Mouse (Mus musculus) kidney, embryonic 16.5 days (tissue): ENCODE results near the gene Cabcoco1. TPM values are rescaled to one million over a fixed set of nuclear protein-coding genes. Genes with fewer than 3 reads are reported as not detected.

ENCODE experiments used
- ATAC-seq: fragments of 200-750 bp; cut with Nextera tagmentation; 2 replicates; pipeline ENCODE4 v1.8.0; 2017; ENCODE audit warnings: moderate TSS enrichment; ENCODE audit not compliant: low FRiP score, low TSS enrichment
- H3K27ac ChIP-seq: fragments of 300-500 bp; sonication (generic); 2 replicates; pipeline ENCODE4 v1.5.1; 2014; ENCODE audit warnings: low read length
- H3K27me3 ChIP-seq: fragments of 300-500 bp; sonication (generic); 2 replicates; pipeline ENCODE4 v1.6.1; 2014; ENCODE audit warnings: low read length, control low read depth, mixed read lengths; ENCODE audit not compliant: insufficient read depth
- H3K36me3 ChIP-seq: fragments of 300-500 bp; sonication (generic); 2 replicates; pipeline ENCODE4 v1.6.1; 2014; ENCODE audit warnings: low read length, control low read depth, mixed read lengths; ENCODE audit not compliant: insufficient read depth
- H3K4me1 ChIP-seq: fragments of 300-500 bp; sonication (generic); 2 replicates; pipeline ENCODE4 v1.6.1; 2014; ENCODE audit warnings: low read length, control low read depth, mixed read lengths; ENCODE audit not compliant: insufficient read depth
- H3K4me2 ChIP-seq: fragments of 300-500 bp; sonication (generic); replicated peaks from 2 replicates; pipeline ENCODE4 v1.6.1; 2014; ENCODE audit warnings: low read depth, low read length
- H3K4me3 ChIP-seq: fragments of 300-500 bp; sonication (generic); 2 replicates; pipeline ENCODE4 v1.5.1; 2014; ENCODE audit warnings: mild to moderate bottlenecking, low read length
- H3K9ac ChIP-seq: fragments of 300-500 bp; sonication (generic); replicated peaks from 2 replicates; pipeline ENCODE4 v1.6.1; 2014; ENCODE audit warnings: low read length
- H3K9me3 ChIP-seq: fragments of 300-500 bp; sonication (generic); 2 replicates; pipeline ENCODE4 v1.6.1; 2016; ENCODE audit warnings: low read length, control low read depth
- WGBS: fragments of 180-500 bp; shearing (Covaris S2); extraction: QIAGEN DNeasy Blood & Tissue Kit; methylation state at CpG from one replicate; pipeline ENCODE4 v1.1.7; 2014; 5-methylcytosine and 5-hydroxymethylcytosine counted together
- polyA plus RNA-seq: library from polyadenylated mRNA; unstranded; fragments of >200 nt; fragmentation: Nextera tagmentation; extraction: Ambion mirVana; gene quantifications from 2 replicates; pipeline ENCODE4 v1.2.1, GENCODE M21; 2015

Gene Cabcoco1
- polyA plus RNA-seq, 1 experiment from 2014 or later = 8.6 TPM

- H3K9ac ChIP-seq = no peak overlapping the region
- 73% methylated on average over 2 of the region's 2 CpGs for WGBS
- no peak overlapping the region for H3K27ac ChIP-seq
- no peak overlapping the region for H3K4me2 ChIP-seq
- no peak overlapping the region for H3K4me3 ChIP-seq
- H3K9me3 ChIP-seq = peaks cover 4% of the 10 kb centered on the region; the same call in 1 of the 2 replicates
- no peaks in the 10 kb centered on the region for H3K27me3 ChIP-seq
- no peak for ATAC-seq
- no peaks in the 10 kb centered on the region for H3K4me1 ChIP-seq
- no peaks in the 10 kb centered on the region for H3K36me3 ChIP-seq
Measured at GRCm38 (mm10) chr10:68419893-68420292, 121.8 kb downstream of the Cabcoco1 start.

DNA sequence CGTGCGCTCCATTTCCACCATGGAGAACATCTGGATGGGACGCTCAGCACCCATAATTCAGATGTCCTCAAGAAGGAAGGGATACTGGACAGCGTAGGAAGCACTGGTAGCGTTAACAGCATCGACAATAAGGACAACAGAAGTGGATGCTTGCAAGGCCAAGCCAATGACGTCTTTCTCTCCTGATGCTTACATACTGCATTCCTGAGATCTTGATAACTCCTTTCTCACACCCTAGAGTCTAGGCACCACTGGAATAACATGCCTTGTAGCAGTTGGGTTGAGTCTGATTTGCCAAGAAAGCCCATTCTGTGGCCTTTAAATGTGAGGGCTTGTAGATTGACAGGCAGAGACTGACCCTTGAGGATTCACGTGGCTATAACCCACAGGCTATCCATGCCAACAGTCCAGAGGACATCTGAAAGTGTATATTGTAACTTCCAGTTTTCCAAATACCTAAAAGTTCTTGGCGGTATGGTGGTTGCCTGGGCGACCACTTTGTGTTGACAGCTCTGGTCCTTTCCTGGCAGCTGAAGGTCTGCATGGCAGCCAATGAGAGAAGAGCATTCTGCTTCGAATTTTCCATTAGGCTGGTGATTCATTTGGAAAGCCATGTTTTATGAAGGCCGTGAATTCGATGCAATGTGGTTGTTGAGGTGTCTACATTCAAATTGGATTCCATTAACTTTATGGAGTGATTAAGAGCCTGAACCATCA is 124.5 kb downstream of the Cabcoco1 start:
- H3K27ac ChIP-seq = no peak overlapping the region
- H3K9ac ChIP-seq = no peak overlapping the region
- no peaks in the 10 kb centered on the region for H3K36me3 ChIP-seq
- no peak overlapping the region for H3K4me3 ChIP-seq
- H3K27me3 ChIP-seq = no peaks in the 10 kb centered on the region
- WGBS = 91% methylated on average over 13 of the region's 13 CpGs
- peaks cover 4% of the 10 kb centered on the region; the same call in 1 of the 2 replicates for H3K9me3 ChIP-seq
- ATAC-seq = no peak
- H3K4me2 ChIP-seq = no peak overlapping the region
- H3K4me1 ChIP-seq = no peaks in the 10 kb centered on the region

GRCm38 (mm10) chr10:68405936-68406335 is 135.8 kb downstream of the Cabcoco1 start:
- H3K27me3 ChIP-seq = no peaks in the 10 kb centered on the region
- peaks cover 8% of the 10 kb centered on the region; the same call in 1 of the 2 replicates for H3K9me3 ChIP-seq
- no peak overlapping the region for H3K4me2 ChIP-seq
- no peak for ATAC-seq
- no peak overlapping the region for H3K27ac ChIP-seq
- WGBS = 88% methylated on average over 4 of the region's 4 CpGs
- H3K36me3 ChIP-seq = no peaks in the 10 kb centered on the region
- no peak overlapping the region for H3K9ac ChIP-seq
- no peak overlapping the region for H3K4me3 ChIP-seq
- no peaks in the 10 kb centered on the region for H3K4me1 ChIP-seq

- no peak overlapping the region for H3K27ac ChIP-seq
- no peak overlapping the region for H3K4me2 ChIP-seq
Measured at GRCm38 (mm10) chr10:68396786-68397185, 144.9 kb downstream of the Cabcoco1 start.

GRCm38 (mm10) chr10:68396083-68396482 is 145.6 kb downstream of the Cabcoco1 start:
- H3K27me3 ChIP-seq = no peaks in the 10 kb centered on the region
- no peak overlapping the region for H3K9ac ChIP-seq
- H3K4me1 ChIP-seq = peaks cover 4% of the 10 kb centered on the region; the same call in 1 of the 2 replicates
- H3K36me3 ChIP-seq = no peaks in the 10 kb centered on the region
- WGBS = 37% methylated on average over 2 of the region's 2 CpGs
- no peak overlapping the region for H3K4me2 ChIP-seq
- H3K27ac ChIP-seq = no peak overlapping the region
- H3K9me3 ChIP-seq = peaks cover 6% of the 10 kb centered on the region; the same call in 1 of the 2 replicates
- ATAC-seq = no peak
- H3K4me3 ChIP-seq = no peak overlapping the region

More at GRCm38 (mm10) chr10:68396786-68397185, 144.9 kb downstream of the Cabcoco1 start:
- H3K9ac ChIP-seq = no peak overlapping the region
- WGBS = 60% methylated on average over 8 of the region's 8 CpGs
- no peak for ATAC-seq
- no peaks in the 10 kb centered on the region for H3K27me3 ChIP-seq
- H3K9me3 ChIP-seq = peaks cover 6% of the 10 kb centered on the region; the same call in 1 of the 2 replicates
- no peaks in the 10 kb centered on the region for H3K36me3 ChIP-seq
- peaks cover 4% of the 10 kb centered on the region; the same call in 1 of the 2 replicates for H3K4me1 ChIP-seq
- H3K4me3 ChIP-seq = no peak overlapping the region

DNA sequence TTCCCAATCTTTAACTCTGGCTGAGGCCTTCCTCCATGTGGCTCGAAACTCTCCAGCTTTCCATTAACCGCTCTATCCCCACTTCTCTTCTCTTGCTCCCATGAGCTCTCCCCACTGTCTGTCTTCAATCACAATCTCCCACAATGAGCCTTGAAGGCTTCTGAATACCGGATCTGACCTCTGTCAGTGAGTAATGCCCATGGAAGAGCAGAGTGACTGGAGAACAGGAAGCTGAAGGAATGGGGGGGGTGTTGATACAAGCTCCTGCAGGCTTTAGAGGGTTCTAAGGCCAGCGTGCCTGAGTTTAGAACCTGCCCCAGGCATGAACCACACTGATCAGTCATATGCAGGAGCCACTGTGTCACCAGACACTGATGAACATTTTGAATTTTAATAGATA is 150.1 kb downstream of the Cabcoco1 start:
- H3K4me1 ChIP-seq = peaks cover 4% of the 10 kb centered on the region; the same call in 1 of the 2 replicates
- H3K4me2 ChIP-seq = no peak overlapping the region
- WGBS = 54% methylated on average over 4 of the region's 4 CpGs
- ATAC-seq = no peak
- H3K27ac ChIP-seq = no peak overlapping the region
- H3K27me3 ChIP-seq = no peaks in the 10 kb centered on the region
- H3K9ac ChIP-seq = no peak overlapping the region
- H3K36me3 ChIP-seq = no peaks in the 10 kb centered on the region
- H3K9me3 ChIP-seq = no peaks in the 10 kb centered on the region
- no peak overlapping the region for H3K4me3 ChIP-seq

DNA sequence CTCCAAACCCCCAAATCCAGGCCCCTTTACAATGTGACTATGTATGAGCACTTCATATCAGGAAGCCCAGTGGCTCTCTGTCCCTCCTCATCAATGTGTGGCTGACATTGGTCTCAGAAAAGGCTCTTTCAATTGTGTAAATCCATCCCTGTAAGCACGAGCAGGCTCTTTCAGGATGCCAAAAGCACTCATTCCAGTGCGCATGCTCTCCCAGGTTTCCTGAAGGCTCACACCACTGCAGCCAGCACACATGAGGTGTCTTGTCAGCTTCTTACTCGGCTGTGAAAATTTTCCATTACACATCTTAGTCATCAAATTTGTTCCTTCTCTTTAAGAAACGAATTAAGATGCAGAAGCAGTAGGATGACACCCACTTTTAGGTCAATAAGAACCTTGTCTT is 152.9 kb downstream of the Cabcoco1 start:
- H3K4me2 ChIP-seq = no peak overlapping the region
- peaks cover 7% of the 10 kb centered on the region; the same call in 1 of the 2 replicates for H3K9me3 ChIP-seq
- 79% methylated on average over 4 of the region's 4 CpGs for WGBS
- H3K36me3 ChIP-seq = no peaks in the 10 kb centered on the region
- no peak overlapping the region for H3K4me3 ChIP-seq
- H3K27me3 ChIP-seq = no peaks in the 10 kb centered on the region
- no peak overlapping the region for H3K27ac ChIP-seq
- H3K9ac ChIP-seq = no peak overlapping the region
- no peaks in the 10 kb centered on the region for H3K4me1 ChIP-seq
- ATAC-seq = no peak

DNA sequence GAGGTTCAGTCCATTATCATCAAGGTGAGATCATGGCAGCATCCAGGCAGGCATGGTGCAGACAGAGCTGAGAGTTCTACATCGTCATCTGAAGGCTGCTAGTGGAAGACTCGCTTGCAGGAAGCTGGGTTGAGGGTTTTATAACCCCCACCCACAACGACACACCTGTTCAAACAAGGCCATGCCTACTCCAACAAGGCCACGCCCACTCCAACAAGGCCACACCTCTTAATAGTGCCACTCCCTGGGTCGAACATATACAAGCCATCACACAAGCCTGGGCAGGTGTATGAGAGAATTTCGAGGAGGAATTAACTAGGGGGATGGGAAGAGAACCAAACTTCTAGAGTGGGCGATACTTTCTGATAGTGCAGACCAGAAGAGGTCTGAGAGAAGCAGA is 153.6 kb downstream of the Cabcoco1 start:
- Histone ChIP-seq H3K9me3 (peaks cover 7% of the 10 kb centered on the region; the same call in 1 of the 2 replicates), H3K9ac (no peak overlapping the region), H3K27ac (no peak overlapping the region), H3K27me3 (no peaks in the 10 kb centered on the region), H3K36me3 (no peaks in the 10 kb centered on the region), H3K4me3 (no peak overlapping the region), H3K4me1 (no peaks in the 10 kb centered on the region), H3K4me2 (no peak overlapping the region)
- 80% methylated on average over 7 of the region's 7 CpGs for WGBS
- no peak for ATAC-seq
